Mouse (Mus musculus) erythroblast, embryonic 14.5 days (primary cell): ENCODE results near the gene Mavs.

Experiments used
- GATA1 ChIP-seq: IDR thresholded peaks from 2 replicates; pipeline ENCODE4 v1.6.1; 2012; ENCODE audit warnings: low read length, inconsistent platforms, mixed read lengths
- TAL1 ChIP-seq: IDR thresholded peaks from 3 replicates; pipeline ENCODE4 v1.6.1; 2012; ENCODE audit warnings: low read length, inconsistent platforms, mixed read lengths

GRCm38 (mm10) chr2:131209969-131210792 is 23.7 kb upstream of the Mavs start:
- TF ChIP-seq GATA1 (peak; percentile 83), TAL1 (no peak)
